Mouse (Mus musculus) liver, adult 2 months (tissue): ENCODE measurements around the gene Ttc30a1.

Experiments used
- CTCF ChIP-seq: fragments of 200-500 bp; IDR thresholded peaks from 2 replicates; pipeline ENCODE4 v1.5.1; 2011; ENCODE audit warnings: low read depth, low read length, control low read depth
- POLR2A ChIP-seq: fragments of 200-500 bp; IDR thresholded peaks from 2 replicates; pipeline ENCODE4 v1.6.1; 2011; ENCODE audit warnings: low read length, control low read depth; ENCODE audit not compliant: insufficient read depth; ENCODE audit errors: extremely low read depth

- TF ChIP-seq CTCF (no peak), POLR2A (no peak)
Measured at GRCm38 (mm10) chr2:75930941-75931340, 50.8 kb downstream of the Ttc30a1 start.
